Mouse (Mus musculus): ENCODE measurements around the gene Cyp2j12. TPM values are rescaled to one million over a fixed set of nuclear protein-coding genes. Genes with fewer than 3 reads are reported as not detected.
A peak's percentile ranks its signal among the peaks of the same experiment; 100 is the strongest.
"Not testable (repeated sequence)": the region's sequence is repeated elsewhere in the genome, so short reads cannot be mapped to it uniquely, and the experiment has no call there.

Cyp2j12 gene
- polyA plus RNA-seq (2014; fragmentation: Nextera tagmentation; extraction: Ambion mirVana), result not detected in 2 replicates

DNA sequence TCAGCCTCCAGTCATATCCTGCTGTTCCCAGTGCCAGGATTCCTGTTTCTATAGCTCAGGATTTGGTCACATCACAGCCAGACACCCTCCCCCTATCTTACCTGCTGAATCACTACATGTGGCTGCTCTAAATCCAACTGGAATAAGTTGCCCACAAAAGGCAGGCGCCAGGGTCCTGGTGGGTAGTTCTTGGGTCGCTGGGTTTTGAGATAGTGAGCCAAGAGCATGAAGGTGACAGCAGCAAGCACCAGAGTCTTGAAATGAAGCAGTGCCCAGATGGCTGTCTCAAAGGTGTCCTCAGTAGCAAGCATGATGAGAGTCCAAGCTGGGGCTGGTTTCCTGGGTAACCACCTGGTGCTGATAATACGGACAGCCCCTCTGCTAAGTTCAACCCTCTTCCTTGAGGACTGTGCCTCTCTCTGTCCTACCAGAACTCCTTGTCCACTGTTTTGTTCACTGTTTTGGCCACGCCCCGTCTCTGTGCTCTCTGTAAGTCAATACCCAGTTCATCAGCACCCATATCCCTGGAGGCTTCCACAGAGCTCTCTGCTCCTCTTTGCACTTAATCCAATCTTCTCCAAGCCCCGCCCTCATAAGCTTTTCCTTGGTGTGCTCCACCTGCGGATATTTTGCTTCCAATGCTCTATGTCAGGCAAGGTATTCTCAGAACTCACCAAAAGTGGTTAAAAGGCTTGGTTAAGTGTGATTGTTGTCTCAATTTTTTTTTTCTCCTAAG, at the start of gene Cyp2j12:
Cyp2j12 (minus strand) TSS at position 421 of the 736 bp plus-strand sequence.
- DNase-seq, result no peak
- Histone ChIP-seq H3K36me3 (ENCODE audit: insufficient read depth) (no peaks in the 10 kb centered on the region), H3K27ac (ENCODE audit: low read depth) (no peak within 1 kb of the TSS), H3K4me2 (no peak within 1 kb of the TSS), H3K4me3 (ENCODE audit: low read depth, low read length) (no peak within 1 kb of the TSS), H3K27me3 (ENCODE audit: insufficient read depth, low read length) (no peaks in the 10 kb centered on the region), H3K9ac (no peak within 1 kb of the TSS), H3K9me3 (ENCODE audit: low read depth, low read length) (no peaks in the 10 kb centered on the region), H3K4me1 (ENCODE audit: insufficient read depth) (no peaks in the 10 kb centered on the region)
- no peak for ATAC-seq (ENCODE audit: insufficient read depth)
- 67% methylated on average over 7 of the region's 7 CpGs for WGBS
- TF ChIP-seq CTCF (IDR thresholded peaks at IDR 0.05; ENCODE audit: low read depth), result no peak

DNA sequence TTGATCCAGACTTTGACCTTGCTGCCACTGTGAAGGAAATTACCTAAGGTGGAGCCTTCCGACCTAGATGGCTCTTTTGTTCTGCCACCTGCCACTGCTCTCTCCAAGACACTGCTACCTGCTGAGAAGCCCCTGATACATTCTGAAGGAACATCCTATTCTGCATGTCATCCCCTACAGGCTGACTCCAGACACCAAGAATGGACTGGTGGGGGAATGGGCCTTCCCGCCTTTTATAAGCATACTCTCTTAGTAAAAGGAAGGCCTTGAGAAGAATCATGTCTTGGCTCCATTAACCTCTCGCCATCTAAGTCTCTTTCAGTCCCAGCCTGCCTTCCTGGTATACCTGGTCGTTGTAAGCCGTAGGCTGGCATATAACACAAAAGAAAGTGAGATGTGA, 48.4 kb upstream of the Cyp2j12 start:
- not testable (repeated sequence) for DNase-seq; H3K9me3 ChIP-seq (ENCODE audit: low read depth, low read length); ATAC-seq (ENCODE audit: insufficient read depth); H3K27ac ChIP-seq (ENCODE audit: low read depth); H3K4me1 ChIP-seq (ENCODE audit: insufficient read depth); H3K36me3 ChIP-seq (ENCODE audit: insufficient read depth); H3K27me3 ChIP-seq (ENCODE audit: insufficient read depth, low read length); H3K4me3 ChIP-seq (ENCODE audit: low read depth, low read length); H3K9ac ChIP-seq; H3K4me2 ChIP-seq
- WGBS, result 90% methylated on average over 5 of the region's 5 CpGs

DNA sequence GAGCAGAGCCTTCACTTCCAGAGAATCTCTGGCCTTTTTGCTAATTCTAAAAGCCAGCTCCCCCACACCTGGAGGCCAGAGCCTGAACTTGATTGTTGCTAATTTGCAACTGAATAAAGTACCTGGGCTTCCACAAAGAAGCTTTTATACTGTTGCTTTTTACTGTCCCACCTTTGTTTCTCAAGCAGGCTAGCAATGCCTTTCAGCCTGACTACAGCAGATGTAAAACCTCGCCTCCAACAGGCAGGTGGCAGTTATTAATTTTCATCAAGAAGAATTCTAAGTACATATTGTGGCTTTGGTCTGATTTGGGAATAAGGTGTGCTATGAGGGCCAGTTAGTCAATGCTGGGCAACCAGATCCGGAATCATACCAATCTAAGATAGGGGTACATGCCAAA, 47.7 kb upstream of the Cyp2j12 start:
- ATAC-seq (ENCODE audit: insufficient read depth); H3K4me2 ChIP-seq; H3K27ac ChIP-seq (ENCODE audit: low read depth); H3K4me3 ChIP-seq (ENCODE audit: low read depth, low read length); H3K36me3 ChIP-seq (ENCODE audit: insufficient read depth); H3K4me1 ChIP-seq (ENCODE audit: insufficient read depth); H3K27me3 ChIP-seq (ENCODE audit: insufficient read depth, low read length); H3K9me3 ChIP-seq (ENCODE audit: low read depth, low read length); DNase-seq; H3K9ac ChIP-seq: not testable (repeated sequence)
- 73% methylated on average over 2 of the region's 2 CpGs for WGBS

DNA sequence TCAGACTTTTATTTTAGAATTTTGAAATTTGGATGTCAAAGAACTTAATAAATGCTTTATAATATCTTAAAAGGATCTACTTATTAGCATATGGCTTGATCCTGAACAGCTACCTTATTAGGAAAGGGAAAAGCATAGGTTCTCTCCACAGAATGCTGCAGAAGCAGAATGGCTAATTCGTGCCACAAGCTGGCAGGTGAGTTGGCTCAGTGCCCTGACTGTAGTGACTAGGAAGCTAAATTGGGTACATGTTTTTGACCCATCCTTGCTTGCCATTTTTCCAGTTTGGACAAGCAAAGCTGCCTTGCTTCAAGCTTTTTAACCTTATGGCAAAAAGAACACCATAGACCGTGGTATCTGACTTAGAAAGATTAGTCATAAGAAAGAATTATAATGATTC, 47.2 kb upstream of the Cyp2j12 start:
- H3K9me3 ChIP-seq (ENCODE audit: low read depth, low read length); H3K4me2 ChIP-seq; H3K27ac ChIP-seq (ENCODE audit: low read depth); H3K4me1 ChIP-seq (ENCODE audit: insufficient read depth); H3K9ac ChIP-seq; H3K27me3 ChIP-seq (ENCODE audit: insufficient read depth, low read length); H3K36me3 ChIP-seq (ENCODE audit: insufficient read depth); DNase-seq; H3K4me3 ChIP-seq (ENCODE audit: low read depth, low read length); ATAC-seq (ENCODE audit: insufficient read depth): not testable (repeated sequence)
- 84% methylated on average over 2 of the region's 2 CpGs for WGBS

DNA sequence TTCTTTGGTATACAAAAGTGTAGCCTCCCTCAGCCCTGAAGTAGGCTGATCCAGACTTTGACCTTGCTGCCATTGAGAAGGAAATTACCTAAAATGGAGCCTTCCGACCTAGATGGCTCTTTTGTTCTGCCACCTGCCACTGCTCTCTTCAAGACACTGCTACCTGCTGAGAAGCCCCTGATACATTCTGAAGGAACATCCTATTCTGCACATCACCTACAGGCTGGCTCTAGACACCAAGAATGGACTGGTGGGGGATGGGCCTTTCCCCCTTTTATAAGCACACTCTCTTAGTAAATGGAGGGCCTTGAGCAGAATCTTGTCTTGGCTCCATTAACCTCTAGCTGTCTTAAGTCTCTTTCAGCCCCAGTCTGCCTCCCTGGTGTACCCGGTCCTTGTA, 43.8 kb upstream of the Cyp2j12 start:
- WGBS, result 77% methylated on average over 2 of the region's 2 CpGs
- not testable (repeated sequence) for H3K36me3 ChIP-seq (ENCODE audit: insufficient read depth); DNase-seq; H3K4me2 ChIP-seq; H3K9me3 ChIP-seq (ENCODE audit: low read depth, low read length); H3K4me3 ChIP-seq (ENCODE audit: low read depth, low read length); H3K27ac ChIP-seq (ENCODE audit: low read depth); H3K4me1 ChIP-seq (ENCODE audit: insufficient read depth); ATAC-seq (ENCODE audit: insufficient read depth); H3K9ac ChIP-seq; H3K27me3 ChIP-seq (ENCODE audit: insufficient read depth, low read length)

DNA sequence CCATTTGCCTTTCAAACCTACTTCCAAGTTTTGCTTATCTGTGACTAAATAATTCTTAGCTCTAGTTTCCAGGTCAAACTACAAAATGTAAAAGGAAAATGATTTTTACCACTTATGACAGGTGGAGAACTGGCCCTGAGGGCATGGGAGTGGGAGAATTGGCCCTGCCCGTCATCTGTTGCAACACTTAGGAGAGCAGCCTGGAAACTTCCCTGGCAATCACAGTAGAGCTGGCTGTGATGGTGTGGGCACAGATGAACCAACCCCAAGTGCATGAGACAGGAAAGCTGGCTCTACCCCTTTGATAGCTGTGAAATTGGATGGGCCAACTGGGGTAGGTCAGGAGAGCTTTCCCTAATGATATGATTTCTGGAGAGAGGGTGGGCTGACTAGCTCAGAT, 21.9 kb upstream of the Cyp2j12 start:
- no peak overlapping the region for H3K4me3 ChIP-seq (ENCODE audit: low read depth, low read length)
- no peaks in the 10 kb centered on the region for H3K4me1 ChIP-seq (ENCODE audit: insufficient read depth)
- H3K4me2 ChIP-seq, result no peak overlapping the region
- ATAC-seq (ENCODE audit: insufficient read depth), result no peak
- 82% methylated on average over 1 of the region's 1 CpGs for whole genome bisulfite sequencing
- H3K9ac ChIP-seq, result no peak overlapping the region
- TF ChIP-seq CTCF (IDR thresholded peaks at IDR 0.05; ENCODE audit: low read depth), result no peak
- DNase-seq, result no peak
- no peaks in the 10 kb centered on the region for H3K36me3 ChIP-seq (ENCODE audit: insufficient read depth)
- H3K27me3 ChIP-seq (ENCODE audit: insufficient read depth, low read length), result no peaks in the 10 kb centered on the region
- H3K27ac ChIP-seq (ENCODE audit: low read depth), result no peak overlapping the region
- no peaks in the 10 kb centered on the region for H3K9me3 ChIP-seq (ENCODE audit: low read depth, low read length)

DNA sequence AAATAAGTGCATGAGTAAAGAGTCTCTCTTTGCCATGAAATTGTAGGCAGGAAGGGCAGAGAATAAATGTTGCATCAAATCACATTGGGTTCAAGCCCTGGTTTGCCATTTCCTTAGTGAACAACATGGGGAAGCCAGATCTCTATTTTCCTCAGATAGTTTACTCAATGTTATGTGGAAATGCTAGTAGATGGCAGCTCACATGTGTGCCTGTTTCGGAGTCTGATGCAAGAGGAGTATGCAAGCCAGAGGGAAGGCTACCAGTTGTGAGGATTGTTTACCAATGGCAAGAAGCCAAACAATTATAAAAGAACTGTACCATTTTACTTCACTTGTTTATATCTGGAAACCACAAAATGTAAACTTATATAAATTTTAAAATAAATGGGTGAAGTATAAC, 20.6 kb upstream of the Cyp2j12 start:
- ATAC-seq (ENCODE audit: insufficient read depth), result 0 out of 2 replicates have a peak, but pooled peaks have one; percentile 52
- no peak overlapping the region for H3K4me3 ChIP-seq (ENCODE audit: low read depth, low read length)
- WGBS, result 60% methylated on average over 1 of the region's 1 CpGs

DNA sequence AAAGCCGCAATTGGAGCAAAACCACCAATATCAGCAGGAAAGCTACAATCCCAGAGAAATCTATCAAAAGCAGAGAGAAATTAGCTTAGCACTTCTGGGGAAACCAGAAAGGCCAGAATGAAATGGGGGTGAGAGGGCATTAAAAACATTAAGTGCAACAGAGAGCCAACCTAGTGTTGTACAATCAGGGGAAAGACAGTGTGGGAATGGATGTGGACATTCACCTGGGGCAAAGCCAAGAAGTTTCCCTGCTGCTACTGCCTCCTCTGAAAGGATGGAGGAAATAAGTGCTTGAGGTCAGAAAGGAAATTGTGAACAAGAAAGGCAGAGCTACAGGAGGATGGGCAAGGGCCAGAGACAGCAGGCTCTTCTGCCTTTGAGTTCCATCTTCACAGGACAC, 1.7 kb downstream of the Cyp2j12 start:
- H3K9ac ChIP-seq, result no peak overlapping the region
- H3K36me3 ChIP-seq (ENCODE audit: insufficient read depth), result no peaks in the 10 kb centered on the region
- no peak overlapping the region for H3K4me3 ChIP-seq (ENCODE audit: low read depth, low read length)
- DNase-seq, result no peak
- H3K4me1 ChIP-seq (ENCODE audit: insufficient read depth), result no peaks in the 10 kb centered on the region
- H3K27me3 ChIP-seq (ENCODE audit: insufficient read depth, low read length), result no peaks in the 10 kb centered on the region
- ATAC-seq (ENCODE audit: insufficient read depth), result no peak
- no peak overlapping the region for H3K27ac ChIP-seq (ENCODE audit: low read depth)
- no peak overlapping the region for H3K4me2 ChIP-seq
- no peak for TF ChIP-seq CTCF (IDR thresholded peaks at IDR 0.05; ENCODE audit: low read depth)
- no peaks in the 10 kb centered on the region for H3K9me3 ChIP-seq (ENCODE audit: low read depth, low read length)
- WGBS, result 78% methylated on average over 1 of the region's 1 CpGs

More for the DNA sequence above, 20.6 kb upstream of the Cyp2j12 start:
- TF ChIP-seq CTCF (IDR thresholded peaks at IDR 0.05; ENCODE audit: low read depth), result no peak
- no peaks in the 10 kb centered on the region for H3K4me1 ChIP-seq (ENCODE audit: insufficient read depth)
- H3K27ac ChIP-seq (ENCODE audit: low read depth), result no peak overlapping the region
- H3K36me3 ChIP-seq (ENCODE audit: insufficient read depth), result no peaks in the 10 kb centered on the region
- H3K4me2 ChIP-seq, result no peak overlapping the region
- DNase-seq, result peak; percentile 20
- H3K9me3 ChIP-seq (ENCODE audit: low read depth, low read length), result no peaks in the 10 kb centered on the region
- H3K9ac ChIP-seq, result no peak overlapping the region
- no peaks in the 10 kb centered on the region for H3K27me3 ChIP-seq (ENCODE audit: insufficient read depth, low read length)

All from lung, embryonic 14.5 days (tissue).